Mouse (Mus musculus) MEL (cell line): ENCODE measurements at regions not wholly inside any gene's neighbourhood (a gene's known extent, or its start where the extent isn't known, plus 50 kb on each side); places are given as distances from the start of the nearest gene placed in this dataset.

Experiments
- DNase-seq: peaks from one replicate; pipeline ENCODE4 v3.0.0; 2011; ENCODE audit warnings: low read depth, low spot score
- H3K27ac ChIP-seq: 2 replicates; pipeline ENCODE4 v1.5.1; 2012; ENCODE audit warnings: low read depth, mild to moderate bottlenecking, control low read depth, low read length, moderate library complexity; ENCODE audit not compliant: control insufficient read depth
- H3K27me3 ChIP-seq, 2 experiments: fragments of 150-350 bp in 1 of 2; sonication (generic) in 1 of 2; 2 replicates each; pipeline ENCODE4 v1.6.1; 2012; ENCODE audit warnings: low read length in 2 of 2, mild to moderate bottlenecking in 2 of 2, improper control_type of control experiment in 1 of 2, moderate library complexity in 1 of 2; ENCODE audit not compliant: insufficient read depth in 2 of 2, control insufficient read depth in 1 of 2
- H3K36me3 ChIP-seq, 2 experiments: 2 replicates each; pipeline ENCODE4 v1.6.1; 2012 to 2014; ENCODE audit warnings: low read length in 2 of 2, improper control_type of control experiment in 1 of 2, inconsistent platforms in 1 of 2, mild to moderate bottlenecking in 1 of 2; ENCODE audit not compliant: insufficient read depth in 2 of 2, control insufficient read depth in 1 of 2
- H3K4me1 ChIP-seq, 2 experiments: fragments of 150-350 bp in 1 of 2; sonication (generic) in 1 of 2; 2 replicates each; pipeline ENCODE4 v1.6.1; 2012; ENCODE audit warnings: low read length in 2 of 2, improper control_type of control experiment in 1 of 2, mild to moderate bottlenecking in 1 of 2; ENCODE audit not compliant: insufficient read depth in 2 of 2, control insufficient read depth in 1 of 2
- H3K4me3 ChIP-seq, 2 experiments: fragments of 150-350 bp in 1 of 2; sonication (generic) in 1 of 2; 2 replicates each; pipeline ENCODE4 v1.5.1; 2012; ENCODE audit warnings: low read depth in 2 of 2, low read length in 2 of 2, mild to moderate bottlenecking in 2 of 2, moderate library complexity in 2 of 2, control low read depth in 1 of 2, improper control_type of control experiment in 1 of 2; ENCODE audit not compliant: control insufficient read depth in 1 of 2, insufficient read depth in 1 of 2
- H3K79me2 ChIP-seq: 2 replicates; pipeline ENCODE4 v1.6.1; 2012; ENCODE audit warnings: mild to moderate bottlenecking, low read length, moderate library complexity; ENCODE audit not compliant: control insufficient read depth, poor library complexity, insufficient read depth
- H3K9ac ChIP-seq: 2 replicates; pipeline ENCODE4 v1.6.1; 2012; ENCODE audit warnings: low read depth, mild to moderate bottlenecking, control low read depth, low read length, moderate library complexity; ENCODE audit not compliant: control insufficient read depth, poor library complexity, severe bottlenecking
- H3K9me3 ChIP-seq: fragments of 150-350 bp; sonication (generic); replicated peaks from 2 replicates; pipeline ENCODE4 v1.6.1; 2012; ENCODE audit warnings: mild to moderate bottlenecking, low read length, improper control_type of control experiment, moderate library complexity; ENCODE audit not compliant: insufficient read depth
- BHLHE40 ChIP-seq: IDR thresholded peaks from 2 replicates; pipeline ENCODE4 v1.6.1; 2012; ENCODE audit warnings: low read depth, mild to moderate bottlenecking, inconsistent platforms, low read length, improper control_type of control experiment, borderline replicate concordance
- CHD1 ChIP-seq: IDR thresholded peaks from 2 replicates; pipeline ENCODE4 v1.6.1; 2012; ENCODE audit warnings: low read depth, mild to moderate bottlenecking, inconsistent platforms, low read length, improper control_type of control experiment
- CHD2 ChIP-seq: IDR thresholded peaks from 2 replicates; pipeline ENCODE4 v1.6.1; 2011; ENCODE audit warnings: low read length, improper control_type of control experiment
- CTCF ChIP-seq, 3 experiments: IDR thresholded peaks in 2 of 3; conservative IDR thresholded peaks in 1 of 3; 2 replicates each; pipeline ENCODE4 v1.5.1; 2011 to 2012; ENCODE audit warnings: low read length in 3 of 3, low read depth in 2 of 3, mild to moderate bottlenecking in 2 of 3, improper control_type of control experiment in 1 of 3, inconsistent platforms in 1 of 3, mixed read lengths in 1 of 3, moderate library complexity in 1 of 3; ENCODE audit not compliant: control insufficient read depth in 1 of 3, insufficient read depth in 1 of 3, poor library complexity in 1 of 3, severe bottlenecking in 1 of 3
- ETS1 ChIP-seq: IDR thresholded peaks from 2 replicates; pipeline ENCODE4 v1.6.1; 2012; ENCODE audit warnings: low read depth, mild to moderate bottlenecking, inconsistent platforms, low read length, improper control_type of control experiment, moderate library complexity
- GABPA ChIP-seq: IDR thresholded peaks from 2 replicates; pipeline ENCODE4 v1.6.1; 2012; ENCODE audit warnings: low read depth, mild to moderate bottlenecking, inconsistent platforms, low read length, improper control_type of control experiment, moderate library complexity
- GATA1 ChIP-seq: IDR thresholded peaks from 2 replicates; pipeline ENCODE4 v1.6.1; 2011; ENCODE audit warnings: low read depth, low read length, improper control_type of control experiment
- MAZ ChIP-seq: IDR thresholded peaks from 2 replicates; pipeline ENCODE4 v1.6.1; 2012; ENCODE audit warnings: low read depth, mild to moderate bottlenecking, inconsistent platforms, low read length, improper control_type of control experiment
- MYC ChIP-seq: IDR thresholded peaks from 2 replicates; pipeline ENCODE4 v1.6.1; 2011; ENCODE audit warnings: low read depth, mild to moderate bottlenecking, low read length, improper control_type of control experiment, moderate library complexity
- NELFE ChIP-seq: IDR thresholded peaks from 2 replicates; pipeline ENCODE4 v1.6.1; 2011; ENCODE audit warnings: low read depth, low read length, improper control_type of control experiment
- NRF1 ChIP-seq: IDR thresholded peaks from 2 replicates; pipeline ENCODE4 v1.6.1; 2014; ENCODE audit warnings: low read depth, mild to moderate bottlenecking, inconsistent platforms, low read length, improper control_type of control experiment, moderate library complexity; ENCODE audit not compliant: poor library complexity, insufficient read depth, severe bottlenecking
- POLR2A ChIP-seq, 2 experiments: IDR thresholded peaks; 2 replicates each; pipeline ENCODE4 v1.6.1; 2011 to 2012; ENCODE audit warnings: low read length in 2 of 2, mild to moderate bottlenecking in 2 of 2, control low read depth in 1 of 2, improper control_type of control experiment in 1 of 2, low read depth in 1 of 2, moderate library complexity in 1 of 2; ENCODE audit not compliant: control insufficient read depth in 1 of 2, insufficient read depth in 1 of 2, poor library complexity in 1 of 2
- POLR2AphosphoS2 ChIP-seq: IDR thresholded peaks from 2 replicates; pipeline ENCODE4 v1.6.1; 2011; ENCODE audit warnings: low read length, improper control_type of control experiment
- POLR2AphosphoS5 ChIP-seq: IDR thresholded peaks from 2 replicates; pipeline ENCODE4 v1.6.1; 2012; ENCODE audit warnings: low read depth, borderline replicate concordance, mild to moderate bottlenecking, inconsistent platforms, low read length, moderate library complexity, mixed read lengths
- RAD21 ChIP-seq: IDR thresholded peaks from 2 replicates; pipeline ENCODE4 v1.6.1; 2011; ENCODE audit warnings: mild to moderate bottlenecking, low read depth, low read length, improper control_type of control experiment
- SMC3 ChIP-seq: IDR thresholded peaks from 2 replicates; pipeline ENCODE4 v1.6.1; 2011; ENCODE audit warnings: low read depth, low read length, improper control_type of control experiment
- UBTF ChIP-seq: IDR thresholded peaks from 2 replicates; pipeline ENCODE4 v1.6.1; 2012; ENCODE audit warnings: low read depth, mild to moderate bottlenecking, inconsistent platforms, low read length, improper control_type of control experiment, moderate library complexity, borderline replicate concordance; ENCODE audit not compliant: insufficient read depth
- USF1 ChIP-seq: IDR thresholded peaks from 2 replicates; pipeline ENCODE4 v1.6.1; 2014; ENCODE audit warnings: low read depth, mild to moderate bottlenecking, inconsistent platforms, low read length, improper control_type of control experiment, moderate library complexity
- USF2 ChIP-seq, 2 experiments: IDR thresholded peaks; 2 replicates each; pipeline ENCODE4 v1.6.1; 2011 to 2012; ENCODE audit warnings: improper control_type of control experiment in 2 of 2, low read length in 2 of 2, borderline replicate concordance in 1 of 2, inconsistent platforms in 1 of 2, low read depth in 1 of 2, mild to moderate bottlenecking in 1 of 2; ENCODE audit not compliant: insufficient read depth in 1 of 2
- ZC3H11A ChIP-seq: IDR thresholded peaks from 2 replicates; pipeline ENCODE4 v1.6.1; 2012; ENCODE audit warnings: low read depth, mild to moderate bottlenecking, inconsistent platforms, low read length, improper control_type of control experiment
- ZKSCAN1 ChIP-seq: IDR thresholded peaks from 2 replicates; pipeline ENCODE4 v1.6.1; 2012; ENCODE audit warnings: low read depth, mild to moderate bottlenecking, inconsistent platforms, low read length, improper control_type of control experiment, moderate library complexity
- ZMIZ1 ChIP-seq: IDR thresholded peaks from 2 replicates; pipeline ENCODE4 v1.6.1; 2012; ENCODE audit warnings: low read depth, mild to moderate bottlenecking, inconsistent platforms, low read length, improper control_type of control experiment, moderate library complexity

GRCm38 (mm10) chr3:101216711-101217110 is 71.0 kb downstream of the Cd2 start:
- no peaks in the 10 kb centered on the region for H3K79me2 ChIP-seq
- DNase-seq = no peak
- TF ChIP-seq RAD21 = no peak
- no peak for TF ChIP-seq SMC3
- TF ChIP-seq MYC = no peak
- TF ChIP-seq USF1 = no peak
- TF ChIP-seq ZKSCAN1 = no peak
- no peak for TF ChIP-seq MAZ
- no peak for TF ChIP-seq NRF1
- no peak for TF ChIP-seq ETS1
- no peak for TF ChIP-seq GATA1
- TF ChIP-seq USF2 (IDR thresholded peaks at IDR 0.05; ENCODE audit: borderline replicate concordance in 1 of 2, insufficient read depth in 1 of 2, low read depth in 1 of 2, low read length in 2 of 2) = no peak
- no peak for TF ChIP-seq BHLHE40
- TF ChIP-seq CHD2 = no peak
- no peak for TF ChIP-seq CTCF (IDR thresholded peaks at IDR 0.05 in 2 of 3, conservative IDR thresholded peaks at IDR 0.05 in 1 of 3; ENCODE audit: control insufficient read depth in 1 of 3, insufficient read depth in 1 of 3, low read depth in 2 of 3, low read length in 3 of 3, poor library complexity in 1 of 3, severe bottlenecking in 1 of 3)
- TF ChIP-seq, all 39 proteins: peak for 0
- H3K36me3 ChIP-seq = no peaks in the 10 kb centered on the region
- H3K9ac ChIP-seq = no peak overlapping the region
- H3K27me3 ChIP-seq = no peaks in the 10 kb centered on the region
- no peaks in the 10 kb centered on the region for H3K4me1 ChIP-seq
- no peak overlapping the region for H3K27ac ChIP-seq
- no peak overlapping the region for H3K4me3 ChIP-seq
- H3K9me3 ChIP-seq = no peaks in the 10 kb centered on the region; the same call in 1 of the 2 replicates

GRCm38 (mm10) chr3:101213212-101213562 is 74.6 kb downstream of the Cd2 start:
- Histone ChIP-seq H3K4me3 (no peak overlapping the region), H3K4me1 (no peaks in the 10 kb centered on the region), H3K79me2 (no peaks in the 10 kb centered on the region), H3K9ac (no peak overlapping the region), H3K36me3 (no peaks in the 10 kb centered on the region), H3K27me3 (no peaks in the 10 kb centered on the region), H3K27ac (no peak overlapping the region), H3K9me3 (no peaks in the 10 kb centered on the region; the same call in 1 of the 2 replicates)
- DNase-seq = no peak
- TF ChIP-seq BHLHE40 (no peak), POLR2A (IDR thresholded peaks at IDR 0.05; ENCODE audit: control insufficient read depth in 1 of 2, insufficient read depth in 1 of 2, low read depth in 1 of 2, low read length in 2 of 2, poor library complexity in 1 of 2) (no peak), MAZ (no peak), MYC (no peak), ETS1 (no peak), ZKSCAN1 (no peak)

GRCm38 (mm10) chr3:101212403-101213211 is 75.1 kb downstream of the Cd2 start:
- no peak overlapping the region for H3K4me3 ChIP-seq
- no peak overlapping the region for H3K27ac ChIP-seq
- H3K9ac ChIP-seq = no peak overlapping the region
- H3K27me3 ChIP-seq = no peaks in the 10 kb centered on the region
- H3K36me3 ChIP-seq = no peaks in the 10 kb centered on the region
- no peaks in the 10 kb centered on the region for H3K79me2 ChIP-seq
- DNase-seq = no peak
- H3K9me3 ChIP-seq = no peaks in the 10 kb centered on the region
- H3K4me1 ChIP-seq = no peaks in the 10 kb centered on the region
- no peak for TF ChIP-seq CHD2
- no peak for TF ChIP-seq ZMIZ1
- TF ChIP-seq ZC3H11A = no peak
- no peak for TF ChIP-seq NELFE
- no peak for TF ChIP-seq CHD1
- TF ChIP-seq GABPA = no peak
- no peak for TF ChIP-seq ZKSCAN1
- no peak for TF ChIP-seq MAZ
- no peak for TF ChIP-seq CTCF (IDR thresholded peaks at IDR 0.05 in 2 of 3, conservative IDR thresholded peaks at IDR 0.05 in 1 of 3; ENCODE audit: control insufficient read depth in 1 of 3, insufficient read depth in 1 of 3, low read depth in 2 of 3, low read length in 3 of 3, poor library complexity in 1 of 3, severe bottlenecking in 1 of 3)
- no peak for TF ChIP-seq POLR2AphosphoS2
- no peak for TF ChIP-seq RAD21
- no peak for TF ChIP-seq POLR2AphosphoS5
- no peak for TF ChIP-seq UBTF
- TF ChIP-seq USF2 (IDR thresholded peaks at IDR 0.05; ENCODE audit: borderline replicate concordance in 1 of 2, insufficient read depth in 1 of 2, low read depth in 1 of 2, low read length in 2 of 2) = no peak
- no peak for TF ChIP-seq GATA1
- no peak for TF ChIP-seq NRF1
- TF ChIP-seq BHLHE40 = no peak
